Mouse (Mus musculus) urinary bladder, postnatal 36 days (tissue): Measurements from ENCODE around the gene Mob1a.
A peak's percentile ranks its signal among the peaks of the same experiment; 100 is the strongest.

Source experiments
- DNase-seq, 2 experiments: peaks; one replicate each; pipeline ENCODE4 v3.0.0; 2022; ENCODE audit warnings: low spot score in 2 of 2, mixed read lengths in 1 of 2

Mob1a gene

DNA sequence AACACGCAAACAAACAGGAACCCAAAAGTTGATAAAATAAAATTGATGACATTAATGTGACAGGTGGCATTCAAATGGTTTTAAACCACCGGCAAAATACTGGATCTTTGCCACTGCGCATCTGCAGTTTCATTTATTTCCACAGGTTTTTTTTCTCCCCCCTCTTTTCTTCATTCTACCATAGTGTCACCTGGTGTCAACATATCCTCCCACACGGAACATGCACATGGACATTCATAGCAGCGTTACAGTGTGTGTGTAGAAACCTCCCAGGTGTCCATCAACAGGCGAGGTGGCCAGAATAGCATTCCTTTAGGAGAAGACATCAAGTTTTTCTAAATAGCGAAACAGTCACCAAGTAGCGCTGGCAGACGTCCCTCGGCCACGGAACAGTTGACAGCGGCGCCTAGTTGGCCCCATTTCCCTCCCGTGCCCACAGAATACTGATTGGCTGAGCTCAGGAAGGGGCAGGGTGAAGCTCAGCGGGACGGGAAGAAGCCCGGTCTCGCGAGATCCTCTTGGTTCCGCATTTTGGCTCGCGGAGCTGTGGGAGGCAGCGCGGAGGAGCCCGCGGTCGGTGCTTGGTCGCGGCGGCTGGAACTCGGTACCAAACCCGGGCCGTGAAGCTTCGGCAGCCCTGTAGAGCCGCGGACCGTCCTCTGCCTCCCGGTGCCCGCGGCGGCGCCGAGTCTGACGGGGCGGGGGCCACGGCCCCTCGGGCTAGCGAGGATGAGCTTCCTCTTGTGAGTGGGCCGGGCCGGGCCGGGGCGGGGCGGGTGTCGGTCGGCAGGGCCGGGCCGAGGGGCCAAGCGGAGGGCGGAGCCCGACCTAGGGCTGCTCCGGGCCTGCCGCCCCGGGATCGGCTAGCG lies at the start of gene Mob1a, which contains the start of gene Mthfd2:
TSS of gene Mob1a (plus strand) at position 492 of the 869 bp plus-strand sequence.
TSS of gene Mthfd2 (minus strand) at position 384 of the 869 bp plus-strand sequence.
- peak; percentile 92 to 93 for DNase-seq

DNA sequence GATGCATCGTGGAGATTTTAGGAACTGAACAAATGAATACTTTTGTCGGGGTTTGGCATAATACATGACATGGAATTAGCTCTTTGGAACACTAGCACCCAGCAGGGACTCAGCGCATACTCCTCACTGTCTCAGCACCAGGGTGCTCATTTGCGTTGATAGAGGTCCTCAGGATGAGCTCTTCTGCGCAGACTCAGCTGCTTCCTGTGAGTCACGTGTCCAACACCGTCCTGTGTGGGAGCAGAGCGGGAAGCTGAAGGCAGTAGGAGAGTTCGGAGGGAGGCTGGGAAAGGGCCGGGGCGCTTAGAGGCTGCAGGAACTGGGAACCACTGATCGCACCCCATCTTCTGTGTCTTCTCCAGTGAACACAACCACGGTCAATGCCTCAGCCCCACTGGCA lies 48.7 kb upstream of the Mob1a start:
- DNase-seq = no peak

GRCm38 (mm10) chr6:83278881-83279280 lies 46.9 kb upstream of the Mob1a start:
- no peak for DNase-seq

- DNase-seq = no peak
Measured at GRCm38 (mm10) chr6:83280256-83280955, 45.4 kb upstream of the Mob1a start.

DNA sequence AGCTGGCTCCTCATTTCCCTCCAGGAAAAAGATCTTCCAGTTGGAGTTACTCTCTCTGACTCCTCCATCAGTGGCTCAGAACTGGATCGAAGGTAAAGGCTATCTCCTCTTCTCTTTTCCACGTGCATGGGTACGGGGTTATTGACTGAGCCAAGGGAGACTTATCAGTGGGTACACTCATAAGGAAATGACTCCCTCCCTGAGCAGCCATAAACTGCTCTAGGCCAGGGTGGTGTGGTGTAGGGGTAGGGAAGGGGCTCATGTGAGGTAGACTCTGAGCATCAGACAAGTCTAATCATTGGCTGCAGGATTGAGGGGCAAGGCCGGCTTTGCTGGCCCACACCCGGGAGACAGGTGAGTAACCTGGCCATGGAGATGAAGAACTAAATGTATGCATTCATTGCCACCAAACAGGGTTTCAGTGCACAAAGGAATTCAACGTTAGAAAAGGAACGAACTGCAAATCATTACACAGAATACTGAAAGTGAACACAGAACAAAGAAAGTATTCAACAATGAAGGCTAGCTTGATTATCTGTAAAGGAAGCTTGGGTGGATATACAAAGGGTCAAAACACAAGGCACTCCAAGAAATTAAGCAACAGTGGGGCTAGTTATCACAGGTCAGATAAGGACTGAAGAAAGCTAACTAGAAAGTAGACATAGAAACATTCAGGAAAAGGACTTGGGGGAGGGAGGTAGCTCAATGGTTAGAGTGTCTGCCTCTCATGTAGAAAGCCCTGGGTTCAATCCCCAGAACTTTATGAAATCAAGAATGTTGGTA lies 25.2 kb upstream of the Mob1a start:
- DNase-seq = no peak

GRCm38 (mm10) chr6:83301294-83301693 lies 24.5 kb upstream of the Mob1a start:
- no peak for DNase-seq

GRCm38 (mm10) chr6:83302264-83302663 lies 23.6 kb upstream of the Mob1a start:
- no peak for DNase-seq

- DNase-seq = no peak
Measured at GRCm38 (mm10) chr6:83309017-83309416, 16.8 kb upstream of the Mob1a start.

DNA sequence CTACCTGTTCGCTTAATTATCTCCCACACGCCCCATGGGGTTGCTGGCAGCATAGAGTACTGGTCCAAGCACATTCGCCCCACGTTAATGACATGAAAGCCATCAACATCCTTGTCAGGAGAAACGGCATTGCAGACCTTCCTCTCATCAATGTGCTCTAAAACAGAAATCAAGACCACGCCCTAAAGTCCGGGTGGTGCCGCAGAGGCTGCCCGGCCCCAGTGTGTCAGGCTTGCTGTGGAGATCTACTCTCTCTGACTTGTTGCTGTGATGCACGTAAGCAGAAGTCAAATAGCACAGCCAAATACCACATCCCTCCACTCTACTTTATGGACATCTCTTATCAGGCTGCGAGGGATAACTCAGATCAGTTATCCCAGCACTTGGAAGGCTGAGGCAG lies 14.6 kb upstream of the Mob1a start:
- DNase-seq = no peak

DNA sequence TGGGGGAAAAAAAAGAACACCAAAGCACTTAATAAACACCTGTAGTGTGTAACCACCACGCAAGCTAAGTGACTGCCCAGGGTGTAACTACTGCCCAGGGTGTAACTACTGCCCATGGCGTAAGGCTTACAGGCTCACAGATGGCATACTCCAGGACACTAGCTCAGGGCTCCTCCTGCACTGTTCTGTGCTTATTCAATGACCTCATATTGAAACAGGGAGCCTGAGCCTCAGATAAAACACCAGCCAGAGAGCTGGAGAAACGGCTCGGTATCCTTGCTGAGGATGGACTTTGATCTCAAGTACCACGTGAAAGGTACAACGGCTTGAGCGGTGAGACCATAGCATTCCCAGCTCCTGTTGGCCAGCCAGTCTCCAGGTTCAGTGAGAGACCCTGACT lies 13.8 kb upstream of the Mob1a start:
- DNase-seq = no peak

DNA sequence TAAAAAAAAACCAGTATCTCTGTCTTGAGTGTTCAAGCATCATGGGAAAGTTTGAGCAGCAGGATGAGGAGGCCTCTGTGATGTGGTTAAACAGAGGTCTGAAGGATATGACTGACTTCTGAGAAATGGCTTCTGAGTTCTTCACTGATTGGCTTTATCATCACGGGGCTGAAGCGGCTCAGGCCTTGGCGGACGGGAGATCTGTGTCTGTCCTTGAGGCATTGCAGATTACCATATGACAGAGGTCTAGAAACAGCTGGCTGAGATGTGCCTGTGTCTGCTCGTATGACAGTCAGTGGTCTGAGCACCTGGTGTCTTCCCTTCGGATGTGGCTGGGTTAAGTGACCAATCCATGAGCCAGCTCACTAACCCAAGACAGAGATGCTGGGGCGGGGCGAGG lies 13.3 kb upstream of the Mob1a start:
- no peak for DNase-seq

- DNase-seq = no peak
Measured at GRCm38 (mm10) chr6:83315293-83315692, 10.5 kb upstream of the Mob1a start.

- DNase-seq = no peak
Measured at GRCm38 (mm10) chr6:83316022-83316421, 9.8 kb upstream of the Mob1a start.

- peak; percentile 78 to 86 for DNase-seq
Measured at GRCm38 (mm10) chr6:83317108-83317741, 8.6 kb upstream of the Mob1a start.

DNA sequence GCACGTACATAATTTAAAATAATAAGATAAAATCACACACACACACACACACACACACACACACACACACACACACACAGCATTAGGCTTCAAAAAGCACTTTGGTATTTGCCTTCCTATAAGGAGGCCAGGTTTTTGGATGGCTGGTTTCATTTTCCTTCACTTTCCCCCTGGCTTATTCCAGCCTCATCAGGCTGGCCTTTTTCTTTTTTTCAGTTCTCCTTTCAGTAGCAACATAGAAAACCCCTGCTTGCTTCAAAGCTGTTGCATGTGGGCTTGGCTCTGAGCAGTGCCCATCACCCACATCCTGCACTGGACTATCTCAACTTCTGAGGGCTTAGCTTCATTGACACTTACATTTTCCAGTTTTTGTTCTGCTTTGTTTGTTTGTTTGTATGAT lies 3.9 kb upstream of the Mob1a start:
- DNase-seq = no peak

GRCm38 (mm10) chr6:83322794-83323193 lies 3.0 kb upstream of the Mob1a start:
- DNase-seq = no peak

- DNase-seq = no peak
Measured at GRCm38 (mm10) chr6:83323652-83324419, 2.0 kb upstream of the Mob1a start.

DNA sequence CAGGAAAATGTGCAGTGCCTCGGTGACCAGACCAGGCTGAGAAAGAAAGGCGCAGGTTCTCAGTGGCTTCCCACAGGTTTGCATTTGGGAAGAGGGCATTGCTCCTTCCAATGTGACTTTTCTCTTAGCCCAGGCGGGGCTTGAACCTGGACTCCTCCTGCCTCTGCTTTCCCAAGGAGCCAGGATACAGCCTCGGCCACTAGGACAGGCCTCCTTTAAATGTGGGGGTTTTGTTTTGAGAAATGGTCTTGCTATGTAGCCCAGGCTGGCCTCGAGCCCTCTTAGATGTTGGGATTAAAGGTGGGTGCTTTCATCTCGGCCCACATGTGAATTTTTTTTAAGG lies 549 bp downstream of the Mob1a start:
- no peak for DNase-seq

GRCm38 (mm10) chr6:83326761-83327160 lies 945 bp downstream of the Mob1a start:
- no peak for DNase-seq

DNA sequence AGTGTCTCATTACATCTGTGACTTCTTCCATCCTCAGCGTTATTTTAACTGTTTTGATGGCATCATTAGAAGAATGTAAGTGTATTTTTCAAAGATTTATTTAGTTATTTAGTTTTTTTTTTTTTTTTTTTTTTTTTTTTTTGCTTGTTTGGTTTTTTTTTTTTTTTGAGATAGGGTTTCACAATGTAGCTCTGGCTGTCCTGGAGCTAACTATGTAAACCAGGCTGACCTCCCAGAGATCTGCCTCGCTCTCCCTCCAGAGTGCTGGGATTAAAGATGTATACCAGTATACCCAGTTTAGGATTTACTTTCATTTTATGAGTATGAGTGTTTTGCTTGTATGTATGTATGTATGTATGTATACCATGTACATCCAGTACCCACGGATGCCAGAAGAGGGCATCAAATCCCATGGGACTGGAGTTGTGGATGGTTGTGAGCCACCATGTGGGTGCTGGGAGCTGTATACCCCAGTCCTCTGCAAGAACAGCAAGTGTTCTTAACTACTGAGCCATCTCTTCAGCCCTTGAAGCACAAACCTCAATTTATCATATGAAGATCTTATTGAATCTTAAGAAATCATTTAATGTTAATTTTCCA lies 1.9 kb downstream of the Mob1a start:
- no peak for DNase-seq

- no peak for DNase-seq
Measured at GRCm38 (mm10) chr6:83341387-83341786, 15.6 kb downstream of the Mob1a start.
